Comparison of ENCODE assay signal across 11 mouse cellular contexts in genomic region chr6:113194517-113194840, GRCm38 (mm10). TPM values are rescaled to one million over a fixed set of nuclear protein-coding genes. Genes with fewer than 3 reads are reported as not detected.
DNase-seq lines count a peak whose midpoint lies in the region; ATAC-seq and TF ChIP-seq lines count a peak whose summit lies in the region.
"Had no signal": no experiment of that assay in that cellular context is flagged by ENCODE, and none has a peak within 500 bp of the region (broad histone marks: within the 10 kb centered on the region; RNA-seq: fewer than 3 reads in every experiment).

No protein-coding gene starts in this region.

- H3K4me1 ChIP-seq in CH12.LX (ENCODE audit: control insufficient read depth in 1 of 2, insufficient read depth in 2 of 2): peaks cover 0 to 14% of the 10 kb centered on the region in 2 experiments; a peak in 3 of 4 replicates
- H3K4me1 ChIP-seq in forebrain, embryonic 15.5 days: peaks cover 37% of the 10 kb centered on the region
- H3K4me1 ChIP-seq in liver, embryonic 13.5 days (replicated peaks): peaks cover 5% of the 10 kb centered on the region

- TF ChIP-seq CTCF in gastrocnemius, adult 2 months (IDR thresholded peaks at IDR 0.05): no peak
- TF ChIP-seq CTCF in CH12.LX (conservative IDR thresholded peaks at IDR 0.05 in 1 of 2, IDR thresholded peaks at IDR 0.05 in 1 of 2; ENCODE audit: low read depth in 2 of 2, low read length in 2 of 2): no peak

- TF ChIP-seq POLR2A in CH12.LX (IDR thresholded peaks at IDR 0.05; ENCODE audit: low read depth, low read length): no peak

- no peak for TF ChIP-seq RAD21 in CH12.LX (IDR thresholded peaks at IDR 0.05; ENCODE audit: low read depth, low read length)

- H3K27ac ChIP-seq in gastrocnemius, adult 2 months: no peak overlapping the region
- H3K27ac ChIP-seq in CH12.LX (ENCODE audit: insufficient read depth, low read depth): no peak overlapping the region
- peak overlapping the region; percentile 76; the same call in 1 of the 2 replicates for H3K27ac ChIP-seq in forebrain, embryonic 15.5 days (replicated peaks)
- H3K27ac ChIP-seq in liver, embryonic 13.5 days: no peak overlapping the region

- H3K9ac ChIP-seq in CH12.LX (ENCODE audit: insufficient read depth, low read depth): peak overlapping the region; percentile 72; the same call in 1 of the 2 replicates
- peak overlapping the region; percentile 97 for H3K9ac ChIP-seq in forebrain, embryonic 15.5 days (replicated peaks)
- no peak overlapping the region for H3K9ac ChIP-seq in liver, embryonic 13.5 days

- WGBS in forebrain, embryonic 15.5 days: 2% methylated on average over 5 of the region's 5 CpGs
- WGBS in liver, embryonic 13.5 days (ENCODE audit: insufficient replicate concordance): 6% methylated on average over 5 of the region's 5 CpGs

- peak overlapping the region; percentile 9; the same call in 1 of the 2 replicates for H3K4me2 ChIP-seq in CH12.LX (ENCODE audit: insufficient read depth, low read depth, poor library complexity, severe bottlenecking)
- peak overlapping the region; percentile 92 for H3K4me2 ChIP-seq in forebrain, embryonic 15.5 days (replicated peaks)
- H3K4me2 ChIP-seq in liver, embryonic 13.5 days: peak overlapping the region; percentile 58; the same call in 1 of the 2 replicates

- ATAC-seq in forebrain, embryonic 15.5 days (replicated peaks): peak; percentile 77; the same call in 1 of the 2 replicates
- no peak for ATAC-seq in liver, embryonic 13.5 days (ENCODE audit: low read depth)

- no peaks in the 10 kb centered on the region for H3K79me2 ChIP-seq in CH12.LX (replicated peaks; ENCODE audit: control insufficient read depth, extremely low read depth, insufficient read depth, poor library complexity, severe bottlenecking)

- peak overlapping the region; percentile 75 for H3K4me3 ChIP-seq in gastrocnemius, adult 2 months
- peak overlapping the region; percentile 34 to 76 (median 60) for H3K4me3 ChIP-seq in CH12.LX (replicated peaks in 1 of 3; ENCODE audit: low read depth in 2 of 3, low read length in 2 of 3, poor library complexity in 1 of 3)
- peak overlapping the region; percentile 94 for H3K4me3 ChIP-seq in forebrain, embryonic 15.5 days
- no peak overlapping the region for H3K4me3 ChIP-seq in liver, embryonic 13.5 days (replicated peaks)

- H3K36me3 ChIP-seq in CH12.LX (replicated peaks in 1 of 2; ENCODE audit: control insufficient read depth in 1 of 2, insufficient read depth in 1 of 2, low read length in 1 of 2): peaks cover 0 to 12% of the 10 kb centered on the region in 2 experiments
- H3K36me3 ChIP-seq in forebrain, embryonic 15.5 days: no peaks in the 10 kb centered on the region
- H3K36me3 ChIP-seq in liver, embryonic 13.5 days: no peaks in the 10 kb centered on the region

- peaks cover 3% of the 10 kb centered on the region for H3K27me3 ChIP-seq in CH12.LX (replicated peaks)
- H3K27me3 ChIP-seq in forebrain, embryonic 15.5 days: no peaks in the 10 kb centered on the region
- peaks cover 67% of the 10 kb centered on the region for H3K27me3 ChIP-seq in liver, embryonic 13.5 days

- TF ChIP-seq EP300 in CH12.LX (IDR thresholded peaks at IDR 0.05; ENCODE audit: low read length): no peak

- no peak for DNase-seq in gastrocnemius, adult 2 months
- DNase-seq in gastrocnemius, adult 18-20 months (ENCODE audit: low spot score): no peak
- no peak for DNase-seq in CH12.LX (ENCODE audit: extremely low read depth)
- no peak for DNase-seq in liver, embryonic 13.5 days
- no peak for DNase-seq in adipocyte (ENCODE audit: low spot score)
- no peak for DNase-seq in thymus, postnatal 0 days (ENCODE audit: low spot score)
- DNase-seq in frontal cortex, adult 2 months (ENCODE audit: extremely low spot score in 1 of 2, low spot score in 1 of 2): no peak
- DNase-seq: adrenal gland, adult 2 months; gastrocnemius, postnatal 25 days had no signal

- in situ Hi-C loops in CH12.LX (cut with MboI; ENCODE audit: low pct_ligation_motif_present, low pct_unique_long_range_greater_than_20kb, low sequenced_read_pairs): no loop called here

- intact Hi-C loops in gastrocnemius, adult 2 months (cut with DNase I): no loop called here

- dilution Hi-C loops in CH12.LX (cut with MboI; ENCODE audit: extremely low pct_ligation_motif_present, extremely low pct_unique_long_range_greater_than_20kb, low sequenced_read_pairs): no loop called here

- H3K9me3 ChIP-seq in CH12.LX (replicated peaks; ENCODE audit: low read length): no peaks in the 10 kb centered on the region
- H3K9me3 ChIP-seq in forebrain, embryonic 15.5 days: no peaks in the 10 kb centered on the region
- H3K9me3 ChIP-seq in liver, embryonic 13.5 days (replicated peaks): no peaks in the 10 kb centered on the region

TF ChIP-seq in CH12.LX, 34 proteins besides CTCF, POLR2A, EP300 and RAD21:
- no peak for TF ChIP-seq JUND (conservative IDR thresholded peaks at IDR 0.05; ENCODE audit: low read depth, low read length)
- no peak for TF ChIP-seq POLR2AphosphoS2 (IDR thresholded peaks at IDR 0.05; ENCODE audit: low read depth, low read length)
- no peak for TF ChIP-seq MXI1 (IDR thresholded peaks at IDR 0.05; ENCODE audit: low read depth, low read length)
- no peak for TF ChIP-seq ZC3H11A (IDR thresholded peaks at IDR 0.05; ENCODE audit: low read depth, low read length)

RNA-seq across cellular contexts. Expression of gene Lhfpl4, which starts 0.7 kb away (rescaled TPM):
- under 1 TPM; 0.39 to 0.54 TPM for total RNA-seq in gastrocnemius, adult 2 months (2021)
- total RNA-seq in gastrocnemius, adult 18-20 months (2021): under 1 TPM; 0.32 to 0.55 TPM
- total RNA-seq in CH12.LX (2012; rRNA removed): 7.1 and 7.2 TPM in 2 replicates
- total RNA-seq in CH12.LX (2014; rRNA removed): 2.6 and 3.2 TPM in 2 replicates
- polyA plus RNA-seq in CH12.LX (2012; ENCODE audit: insufficient read length, low read depth): 8.9 and 9.8 TPM in 2 replicates
- 42.3 and 44.6 TPM in 2 replicates for polyA plus RNA-seq in forebrain, embryonic 15.5 days (2015; fragmentation: Nextera tagmentation; extraction: Ambion mirVana)
- 0.30 and 0.31 TPM in 2 replicates for polyA plus RNA-seq in liver, embryonic 13.5 days (2015; fragmentation: Nextera tagmentation; extraction: Ambion mirVana)
- polyA plus RNA-seq in thymus, postnatal 0 days (2015; fragmentation: Nextera tagmentation; extraction: Ambion mirVana): 0.27 and 0.66 TPM in 2 replicates
- polyA plus RNA-seq in frontal cortex, adult 2 months (2012; rRNA removed): 67.0 and 68.5 TPM in 2 replicates
- total RNA-seq: liver, adult 2 months had no signal

RNA-seq across cellular contexts. Expression of gene Mtmr14, which starts 43.2 kb away (rescaled TPM):
- total RNA-seq in gastrocnemius, adult 2 months (2021): 10 to 100 TPM; 14.9 to 16.0 TPM
- total RNA-seq in gastrocnemius, adult 18-20 months (2021): 10 to 100 TPM; 12.5 to 14.2 TPM
- total RNA-seq in CH12.LX (2012; rRNA removed) (63.9 and 83.4 TPM in 2 replicates), CH12.LX (2014; rRNA removed) (80.0 and 81.0 TPM in 2 replicates)
- polyA plus RNA-seq in CH12.LX (2012; ENCODE audit: insufficient read length, low read depth): 88.0 and 89.2 TPM in 2 replicates
- 47.0 and 53.8 TPM in 2 replicates for polyA plus RNA-seq in forebrain, embryonic 15.5 days (2015; fragmentation: Nextera tagmentation; extraction: Ambion mirVana)
- polyA plus RNA-seq in liver, embryonic 13.5 days (2015; fragmentation: Nextera tagmentation; extraction: Ambion mirVana): 17.9 and 18.0 TPM in 2 replicates
- polyA plus RNA-seq in thymus, postnatal 0 days (2015; fragmentation: Nextera tagmentation; extraction: Ambion mirVana): 37.5 and 37.7 TPM in 2 replicates
- 21.7 and 23.9 TPM in 2 replicates for polyA plus RNA-seq in frontal cortex, adult 2 months (2012; rRNA removed)

Comparison
In these comparisons a context has a peak if more than half of its experiments do, and no peak if none do; other contexts are left out.
1. H3K4me2 ChIP-seq: peak in every context shown above with its lines; median percentile 92 in forebrain, embryonic 15.5 days; 58 in liver, embryonic 13.5 days; 9 in CH12.LX.